Comparison of ENCODE assay signal across 8 mouse cellular contexts in genomic region chr1:55027966-55028365, GRCm38 (mm10). TPM values are rescaled to one million over a fixed set of nuclear protein-coding genes. Genes with fewer than 3 reads are reported as not detected.
DNase-seq lines count a peak whose midpoint lies in the region; ATAC-seq and TF ChIP-seq lines count a peak whose summit lies in the region.

No protein-coding gene starts in this region.

- ATAC-seq in heart, embryonic 13.5 days (ENCODE audit: extremely low read depth, insufficient number of reproducible peaks, low FRiP score, low TSS enrichment) = no peak
- 0 out of 2 replicates have a peak, but pooled peaks have one; percentile 2 for ATAC-seq in hindbrain, embryonic 11.5 days (ENCODE audit: low FRiP score)

- H3K4me3 ChIP-seq in heart, embryonic 13.5 days = peak overlapping the region; percentile 92
- peak overlapping the region; percentile 99 for H3K4me3 ChIP-seq in E14TG2a.4 (replicated peaks; ENCODE audit: low read length)
- no peak overlapping the region for H3K4me3 ChIP-seq in hindbrain, embryonic 11.5 days (ENCODE audit: low read depth, low read length)
- H3K4me3 ChIP-seq in midbrain, embryonic 10.5 days = peak overlapping the region; percentile 98

- WGBS in heart, embryonic 13.5 days = 87% methylated on average over 1 of the region's 1 CpGs
- 88% methylated on average over 1 of the region's 1 CpGs for WGBS in hindbrain, embryonic 11.5 days
- WGBS in midbrain, embryonic 10.5 days = 89% methylated on average over 1 of the region's 1 CpGs

- peaks cover 23% of the 10 kb centered on the region for H3K4me1 ChIP-seq in heart, embryonic 13.5 days
- H3K4me1 ChIP-seq in E14TG2a.4 (replicated peaks; ENCODE audit: low read depth, low read length) = peaks cover 75% of the 10 kb centered on the region
- no peaks in the 10 kb centered on the region for H3K4me1 ChIP-seq in hindbrain, embryonic 11.5 days (replicated peaks; ENCODE audit: control insufficient read depth, insufficient read depth, low read length)
- peaks cover 15% of the 10 kb centered on the region for H3K4me1 ChIP-seq in midbrain, embryonic 10.5 days

- H3K9ac ChIP-seq in heart, embryonic 13.5 days = no peak overlapping the region; the same call in 1 of the 2 replicates
- H3K9ac ChIP-seq in hindbrain, embryonic 11.5 days (ENCODE audit: low read depth, low read length) = no peak overlapping the region

- no peaks in the 10 kb centered on the region for H3K9me3 ChIP-seq in heart, embryonic 13.5 days
- H3K9me3 ChIP-seq in E14TG2a.4 (ENCODE audit: low read length) = no peaks in the 10 kb centered on the region
- no peaks in the 10 kb centered on the region for H3K9me3 ChIP-seq in hindbrain, embryonic 11.5 days (ENCODE audit: control insufficient read depth, low read length)
- no peaks in the 10 kb centered on the region for H3K9me3 ChIP-seq in midbrain, embryonic 10.5 days (replicated peaks)

- no peaks in the 10 kb centered on the region for H3K27me3 ChIP-seq in heart, embryonic 13.5 days (replicated peaks)
- H3K27me3 ChIP-seq in E14TG2a.4 (ENCODE audit: insufficient read depth, low read length) = no peaks in the 10 kb centered on the region
- no peaks in the 10 kb centered on the region for H3K27me3 ChIP-seq in hindbrain, embryonic 11.5 days (ENCODE audit: control insufficient read depth, insufficient read depth, low read length)
- no peaks in the 10 kb centered on the region for H3K27me3 ChIP-seq in midbrain, embryonic 10.5 days (ENCODE audit: low read depth, poor library complexity, severe bottlenecking)

- DNase-seq in heart, adult 11 months = no peak
- no peak for DNase-seq in hindbrain, embryonic 11.5 days (ENCODE audit: low spot score)
- no peak for DNase-seq in midbrain, embryonic 10.5 days (ENCODE audit: low spot score)
- no peak for DNase-seq in adrenal gland, postnatal 36 days
- DNase-seq in frontal cortex, adult 2 months (ENCODE audit: extremely low spot score in 1 of 2, low spot score in 1 of 2) = no peak
- DNase-seq in frontal cortex, postnatal 14 days (ENCODE audit: low spot score in 2 of 2) = no peak

- H3K4me2 ChIP-seq in heart, embryonic 13.5 days = peak overlapping the region; percentile 91
- H3K4me2 ChIP-seq in hindbrain, embryonic 11.5 days (replicated peaks; ENCODE audit: low read depth, low read length) = no peak overlapping the region

- H3K36me3 ChIP-seq in heart, embryonic 13.5 days = peaks cover 5% of the 10 kb centered on the region
- peaks cover 16% of the 10 kb centered on the region for H3K36me3 ChIP-seq in E14TG2a.4 (ENCODE audit: insufficient read depth, low read length)
- H3K36me3 ChIP-seq in hindbrain, embryonic 11.5 days (ENCODE audit: control insufficient read depth, insufficient read depth, low read length) = 0 out of 2 replicates have a peak, but pooled peaks cover 3% of the 10 kb centered on the region
- H3K36me3 ChIP-seq in midbrain, embryonic 10.5 days = peaks cover 25% of the 10 kb centered on the region

- TF ChIP-seq CTCF in E14TG2a.4 (conservative IDR thresholded peaks at IDR 0.05; ENCODE audit: low read length) = no peak

- H3K27ac ChIP-seq in heart, embryonic 13.5 days (replicated peaks) = no peak overlapping the region; the same call in 1 of the 2 replicates
- H3K27ac ChIP-seq in hindbrain, embryonic 11.5 days (ENCODE audit: low read depth, low read length) = no peak overlapping the region
- H3K27ac ChIP-seq in midbrain, embryonic 10.5 days (replicated peaks) = peak overlapping the region; percentile 99

RNA-seq across cellular contexts. Expression of gene Sf3b1, which starts 0.7 kb away (rescaled TPM):
- 172 and 198 TPM in 2 replicates for polyA plus RNA-seq in heart, embryonic 13.5 days (2015; fragmentation: Nextera tagmentation; extraction: Ambion mirVana)
- 366 and 384 TPM in 2 replicates for polyA plus RNA-seq in hindbrain, embryonic 11.5 days (2014; fragmentation: Nextera tagmentation; extraction: Ambion mirVana)
- 286 and 291 TPM in 2 replicates for polyA plus RNA-seq in midbrain, embryonic 10.5 days (2016; fragmentation: Nextera tagmentation; extraction: Ambion mirVana)
- 100 to 1,000 TPM; 139 to 141 TPM for total RNA-seq in adrenal gland, postnatal 36 days (2021)
- 188 and 205 TPM in 2 replicates for polyA plus RNA-seq in frontal cortex, adult 2 months (2012; rRNA removed)

RNA-seq across cellular contexts. Expression of gene Coq10b, which starts 24.6 kb away (rescaled TPM):
- polyA plus RNA-seq in heart, embryonic 13.5 days (2015; fragmentation: Nextera tagmentation; extraction: Ambion mirVana) = 20.9 and 21.4 TPM in 2 replicates
- polyA plus RNA-seq in hindbrain, embryonic 11.5 days (2014; fragmentation: Nextera tagmentation; extraction: Ambion mirVana) = 36.2 and 41.4 TPM in 2 replicates
- polyA plus RNA-seq in midbrain, embryonic 10.5 days (2016; fragmentation: Nextera tagmentation; extraction: Ambion mirVana) = 24.1 and 27.1 TPM in 2 replicates
- 100 to 1,000 TPM; 142 to 168 TPM for total RNA-seq in adrenal gland, postnatal 36 days (2021)
- polyA plus RNA-seq in frontal cortex, adult 2 months (2012; rRNA removed) = 27.8 and 31.9 TPM in 2 replicates

RNA-seq across cellular contexts. Expression of gene Hspe1, which starts 60.0 kb away (rescaled TPM):
- 306 and 363 TPM in 2 replicates for polyA plus RNA-seq in heart, embryonic 13.5 days (2015; fragmentation: Nextera tagmentation; extraction: Ambion mirVana)
- polyA plus RNA-seq in hindbrain, embryonic 11.5 days (2014; fragmentation: Nextera tagmentation; extraction: Ambion mirVana) = 421 and 434 TPM in 2 replicates
- 477 and 642 TPM in 2 replicates for polyA plus RNA-seq in midbrain, embryonic 10.5 days (2016; fragmentation: Nextera tagmentation; extraction: Ambion mirVana)
- total RNA-seq in adrenal gland, postnatal 36 days (2021) = 100 to 1,000 TPM; 769 to 795 TPM
- polyA plus RNA-seq in frontal cortex, adult 2 months (2012; rRNA removed) = 180 and 187 TPM in 2 replicates
